Mouse (Mus musculus) adrenal gland, postnatal 4 days (tissue): ENCODE results near the gene Cux2. TPM values are rescaled to one million over a fixed set of nuclear protein-coding genes. Genes with fewer than 3 reads are reported as not detected.

ENCODE experiments used
- DNase-seq, 2 experiments: peaks; one replicate each; pipeline ENCODE4 v3.0.0; 2021 to 2022; ENCODE audit warnings: low spot score in 2 of 2, mixed read lengths in 2 of 2
- total RNA-seq, 2 experiments: library from RNA; stranded (reverse); gene quantifications; 2 replicates each; pipeline ENCODE4 v1.2.3; 2021

The Cux2 gene
- total RNA-seq, 2 experiments from 2014 or later: 37.5 to 37.8 TPM

DNA sequence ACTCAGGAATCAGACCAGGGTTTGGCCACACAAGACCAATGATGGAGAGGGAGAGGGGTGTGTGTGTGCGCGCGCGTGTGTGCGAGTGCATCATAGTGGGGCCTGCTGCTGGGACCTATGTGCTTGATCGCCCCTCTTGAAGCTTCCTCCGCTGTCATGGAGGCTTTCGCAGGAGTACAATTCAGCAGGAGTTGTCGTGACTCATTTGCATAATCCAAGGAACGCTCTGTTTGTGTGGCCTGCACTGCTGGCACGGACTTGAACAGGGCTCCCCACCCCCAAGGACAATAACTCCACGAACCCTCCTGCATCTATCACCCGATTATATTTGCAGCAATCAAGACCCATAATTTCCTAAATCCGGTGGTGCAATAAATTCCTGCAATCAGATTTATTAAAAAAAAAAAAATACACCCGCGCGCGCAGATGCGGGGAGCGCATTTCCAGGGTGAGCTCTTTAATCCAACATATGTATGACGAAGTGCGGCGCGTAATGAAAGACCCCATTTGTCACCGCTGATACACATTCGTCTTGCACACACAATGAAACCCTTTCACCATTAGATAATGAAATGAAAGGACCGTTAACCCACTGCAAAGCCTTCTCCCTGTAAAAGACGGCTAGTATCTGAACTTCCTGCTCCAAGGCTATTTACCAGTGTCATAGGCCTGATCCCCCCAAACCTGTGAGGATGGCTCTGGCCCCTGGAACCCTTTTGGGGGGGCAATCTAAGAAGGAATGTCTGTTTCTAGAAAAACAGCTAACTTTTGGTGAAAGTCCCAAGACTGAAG, 124.0 kb downstream of the Cux2 start:
- no peak for DNase-seq

DNA sequence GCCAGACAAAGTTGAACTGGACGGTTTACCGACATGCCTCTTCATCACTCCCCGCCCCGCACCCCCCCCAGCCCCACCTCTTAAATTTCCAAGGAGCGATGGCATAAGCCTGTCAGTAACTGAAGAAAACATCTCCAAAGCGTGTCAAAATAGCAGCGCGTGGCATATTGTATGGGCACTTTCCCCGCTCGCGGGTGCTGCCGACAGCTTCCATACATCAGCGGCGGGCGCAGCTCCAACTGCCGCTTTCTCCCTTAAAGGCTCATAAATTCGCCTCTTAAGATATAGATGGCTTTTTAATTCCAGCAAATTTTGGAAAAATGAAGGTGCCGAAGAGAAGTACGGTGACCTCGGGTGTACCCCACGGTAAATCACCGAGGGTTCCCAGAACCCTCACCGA, 124.6 kb downstream of the Cux2 start:
- no peak for DNase-seq

DNA sequence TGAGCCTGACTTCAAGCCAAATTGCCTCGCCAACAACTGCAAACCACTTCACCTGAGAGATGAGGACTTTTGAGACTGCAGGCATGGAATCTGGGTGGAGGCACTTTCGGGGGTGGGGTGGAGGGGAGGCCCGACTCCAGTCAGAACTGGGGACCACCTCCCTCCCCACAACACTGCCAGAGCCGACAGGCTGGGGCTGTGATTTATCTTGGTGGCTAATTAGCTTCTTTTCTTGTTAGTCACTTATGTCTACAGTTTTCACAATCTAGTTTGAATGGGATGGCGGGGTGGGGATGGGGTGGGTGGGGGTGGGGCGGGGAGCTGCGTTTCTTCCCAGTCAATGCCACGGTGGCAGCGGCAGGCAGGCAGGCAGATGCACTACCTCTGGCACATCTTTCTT, 125.5 kb downstream of the Cux2 start:
- no peak for DNase-seq

DNA sequence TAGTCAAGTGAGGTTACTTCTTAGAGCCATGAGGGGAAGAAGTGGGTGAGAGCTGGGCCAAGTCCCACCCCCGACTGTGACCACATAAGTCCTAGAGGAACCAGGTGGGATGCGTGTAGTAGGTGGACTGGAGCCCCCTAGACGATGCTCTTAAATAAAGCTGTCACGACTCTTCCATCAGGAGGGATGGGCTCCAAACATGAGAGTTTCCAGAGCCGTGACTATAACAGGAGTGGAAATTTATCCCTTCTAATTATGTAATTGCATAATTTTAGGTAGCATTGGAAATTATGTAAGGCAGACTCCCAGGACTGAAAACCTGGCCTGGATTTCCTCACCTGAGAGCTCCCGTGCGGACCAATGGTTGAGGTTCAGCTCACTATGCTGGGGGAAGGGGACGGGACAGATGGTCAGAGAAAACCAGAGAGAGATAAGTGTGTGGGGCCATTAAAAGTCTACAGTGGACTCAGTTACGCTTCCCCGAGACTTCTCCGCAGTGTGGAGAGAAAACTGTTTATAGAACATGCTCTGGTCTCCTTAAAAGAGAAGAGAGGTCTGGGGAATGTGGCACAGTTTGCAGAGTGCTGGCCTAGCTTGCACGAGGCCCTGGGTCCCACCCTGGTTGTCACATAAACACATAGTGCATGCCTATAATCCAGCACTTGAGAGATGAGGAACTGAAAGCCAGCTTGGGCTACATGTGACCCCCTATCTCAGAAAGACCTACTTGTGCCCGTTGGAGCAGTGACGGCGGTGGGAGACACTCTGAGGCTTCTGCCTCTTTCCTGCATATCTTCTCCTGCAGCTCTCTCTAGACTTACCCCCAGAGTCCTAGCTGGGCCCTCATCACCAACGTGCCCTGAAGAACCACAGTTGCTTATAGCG, 126.7 kb downstream of the Cux2 start:
- DNase-seq: no peak

DNA sequence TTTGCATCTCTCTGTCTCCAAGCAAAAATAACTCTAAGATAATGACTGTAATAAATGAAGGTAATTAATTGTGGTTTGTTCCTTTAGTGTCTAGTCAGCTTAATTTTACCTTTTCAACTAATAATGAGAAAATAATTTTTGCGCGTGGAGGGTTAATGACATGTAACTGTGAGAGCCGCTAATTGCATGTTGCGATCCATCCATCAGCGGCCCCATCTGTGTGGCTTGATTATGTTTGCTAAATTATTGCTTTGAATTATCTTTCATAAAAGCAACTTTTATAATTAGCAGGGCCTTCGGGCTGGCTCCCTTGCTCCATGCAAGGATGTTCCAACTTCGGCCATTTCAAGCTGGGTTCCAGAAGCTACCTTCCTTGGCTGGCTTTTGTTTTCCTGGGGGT, 130.7 kb downstream of the Cux2 start:
- no peak for DNase-seq

DNA sequence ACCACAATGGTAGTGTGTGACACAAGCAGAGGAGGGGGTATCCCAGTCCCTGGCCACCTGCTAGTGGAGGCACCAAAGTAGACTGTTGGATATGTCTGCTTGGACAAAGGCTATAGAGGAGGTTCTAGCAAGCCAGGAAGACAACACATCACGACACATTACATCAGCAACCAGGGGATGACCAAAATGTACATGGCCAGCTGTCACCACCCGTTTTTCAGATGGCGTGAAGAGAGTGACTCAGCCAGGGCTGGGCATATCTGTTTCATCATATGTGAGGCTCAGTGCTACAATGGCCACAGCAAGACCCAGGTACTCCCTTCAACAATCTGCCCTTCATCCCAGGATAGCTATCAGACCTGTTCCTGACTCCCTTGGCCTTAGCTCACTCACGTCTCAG, 133.1 kb downstream of the Cux2 start:
- no peak for DNase-seq

DNA sequence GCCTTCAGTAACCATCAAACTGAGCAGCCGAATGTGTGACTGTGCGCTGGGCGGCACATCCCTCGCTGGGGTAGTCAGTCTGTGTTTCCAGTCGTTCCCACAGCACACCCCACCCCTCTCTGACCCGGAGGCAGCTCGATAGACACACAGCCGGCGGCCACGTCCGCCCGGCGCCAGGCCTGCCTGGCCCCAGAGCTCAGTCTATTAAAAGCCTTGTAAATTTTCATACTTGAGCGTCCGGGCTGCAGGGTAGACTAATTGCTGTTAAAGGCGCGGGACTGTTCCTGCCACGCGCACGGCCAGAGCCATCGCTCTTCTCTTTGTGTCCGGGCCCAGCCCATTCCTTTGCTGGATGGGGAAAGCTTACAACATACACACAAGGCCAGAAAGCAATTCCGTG, 135.9 kb downstream of the Cux2 start:
- no peak for DNase-seq

DNA sequence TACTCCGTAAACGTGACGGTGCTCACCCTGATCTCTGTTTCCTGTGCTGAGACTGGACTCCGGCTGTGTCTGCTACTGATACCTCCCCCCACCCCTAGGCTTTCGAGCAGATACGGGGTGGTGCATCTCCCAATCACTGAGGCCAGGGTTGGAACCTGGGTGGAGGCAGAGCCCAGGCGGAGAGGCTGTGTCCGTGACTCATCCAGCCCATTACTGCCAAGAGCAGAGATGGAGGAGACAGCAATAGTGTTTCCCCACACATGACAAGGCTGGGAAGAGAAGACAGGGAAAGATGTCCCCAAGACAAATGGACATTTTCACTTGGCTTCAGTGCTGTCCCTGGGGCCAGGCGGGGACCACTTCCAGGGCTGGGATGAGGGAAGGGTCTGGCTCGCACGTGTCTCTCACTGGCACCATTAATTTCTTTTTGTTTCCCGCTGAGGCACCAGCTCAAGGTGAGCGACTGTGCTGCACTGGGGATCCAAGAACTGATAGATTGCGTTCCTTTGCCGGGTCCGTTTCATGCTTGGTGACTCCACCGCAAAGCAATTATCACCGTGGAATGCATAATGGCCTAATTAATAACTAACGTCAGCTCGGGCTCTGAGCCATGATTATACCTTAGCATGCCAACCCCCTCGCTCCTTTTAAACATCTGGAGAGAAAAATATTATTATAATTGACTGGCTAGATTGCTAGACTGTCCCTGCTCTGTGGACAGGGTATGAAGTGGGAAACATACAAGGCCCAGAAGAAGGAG, 140.5 kb downstream of the Cux2 start:
- no peak for DNase-seq

DNA sequence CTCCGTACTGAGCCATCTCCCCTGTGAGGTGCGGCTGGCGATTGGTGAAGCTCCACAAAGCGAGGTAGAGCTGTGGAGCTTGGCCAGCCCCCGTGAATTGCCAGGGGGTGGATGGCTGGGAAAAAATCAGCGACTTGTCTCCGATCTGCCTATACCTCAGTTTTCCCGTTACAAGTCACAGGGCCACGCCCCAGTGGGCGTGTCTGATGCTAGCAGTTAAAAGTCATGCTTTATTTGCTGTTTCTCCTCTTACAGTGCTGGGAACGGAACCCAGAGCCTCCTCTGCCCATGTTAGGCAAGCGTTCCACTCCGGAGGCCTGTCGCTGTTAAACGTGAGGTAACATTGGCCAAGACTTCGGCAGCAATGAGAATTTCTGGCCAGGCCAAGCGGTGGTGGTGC, 144.2 kb downstream of the Cux2 start:
- no peak for DNase-seq

DNA sequence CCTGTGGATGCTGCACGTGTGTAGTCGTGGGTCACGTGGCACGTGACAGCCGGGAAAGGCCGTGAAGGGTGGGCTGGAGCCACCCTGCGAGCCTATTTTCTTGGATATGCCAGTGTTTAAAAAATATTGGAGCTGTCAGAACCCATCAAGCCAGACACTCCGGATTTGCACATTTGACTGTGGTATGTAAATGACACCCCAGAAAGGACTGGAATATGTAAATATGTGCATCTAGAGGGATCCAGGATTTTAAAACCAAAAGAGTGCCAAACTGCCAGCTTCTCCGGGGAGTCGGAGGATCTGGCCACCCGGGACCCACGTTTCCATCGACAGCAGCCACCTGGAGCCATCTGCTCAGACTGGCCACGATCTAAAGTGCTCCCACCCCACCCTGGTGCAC, 145.1 kb downstream of the Cux2 start:
- DNase-seq: no peak

DNA sequence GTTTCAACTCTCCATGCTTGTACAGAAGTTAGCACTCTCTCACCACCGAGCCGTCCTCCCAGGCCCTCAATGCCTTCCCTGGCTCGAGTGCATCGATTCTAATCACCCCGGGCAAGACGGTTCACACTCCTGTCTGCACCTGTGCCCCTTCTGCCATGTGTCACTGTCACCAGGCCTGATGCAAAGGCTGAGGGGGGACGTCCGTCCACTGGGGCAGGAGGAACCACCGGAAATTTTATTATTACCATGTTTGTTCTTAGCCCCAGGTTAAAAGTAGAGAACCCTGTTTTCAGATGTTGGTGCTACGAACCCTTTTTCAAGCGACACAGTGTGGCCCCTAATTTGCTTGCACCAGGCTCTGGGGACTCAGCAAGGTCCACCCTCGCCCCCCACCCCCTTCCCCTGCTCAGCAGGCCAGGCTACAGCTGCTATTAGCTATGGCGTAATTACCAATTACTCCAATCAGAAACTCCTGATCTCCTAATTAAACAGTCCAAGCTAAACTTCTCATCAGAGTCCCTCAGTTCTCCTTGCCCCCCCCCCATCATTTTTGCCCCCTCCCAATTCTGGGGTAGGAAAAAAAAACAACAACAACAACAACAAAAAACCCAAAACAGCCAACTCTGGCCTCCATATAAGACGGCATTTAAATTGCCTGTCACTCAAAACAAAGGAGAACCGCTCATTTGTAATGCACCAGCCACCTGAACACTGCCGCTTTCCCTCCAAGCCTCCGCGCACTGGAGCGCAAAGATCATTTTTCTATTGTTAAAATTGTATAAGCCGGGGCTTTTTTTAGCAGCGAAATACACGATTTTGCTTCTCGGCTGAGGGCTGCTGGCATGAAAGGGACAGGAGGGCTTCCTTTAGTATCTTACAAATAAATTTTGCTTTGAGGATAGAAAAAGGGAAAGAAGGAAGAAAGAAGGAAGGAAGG, 146.8 kb downstream of the Cux2 start:
- DNase-seq: no peak

DNA sequence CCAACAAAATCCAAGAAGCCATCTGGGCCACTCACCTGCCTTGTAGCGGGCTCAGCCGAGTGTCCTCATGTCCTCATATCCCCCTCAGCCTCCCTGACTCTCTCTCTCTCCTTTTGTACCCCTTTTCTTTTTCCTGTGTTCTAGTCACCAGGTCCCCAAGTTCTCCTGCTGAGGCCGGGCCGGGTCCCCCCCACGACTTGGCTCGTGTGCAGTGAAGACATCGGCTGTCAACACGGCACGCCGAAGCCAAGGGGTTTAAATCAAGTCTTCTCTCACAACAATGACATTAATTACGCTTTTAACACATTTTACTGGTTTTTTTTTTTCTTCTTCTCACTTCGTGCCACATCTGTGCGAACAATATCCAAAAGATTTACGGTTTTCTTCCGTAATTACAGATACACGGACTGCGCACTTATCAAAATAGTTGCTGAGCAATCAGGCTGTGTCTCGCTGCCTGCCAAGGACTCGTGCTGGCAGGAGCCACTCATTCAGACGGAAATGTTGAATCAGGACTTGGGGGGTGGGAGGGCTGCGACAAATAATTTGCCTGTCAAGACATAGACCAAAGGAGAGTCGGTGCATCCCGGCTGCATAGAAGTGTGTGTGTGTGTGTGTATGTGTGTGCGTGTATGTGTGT, 154.7 kb downstream of the Cux2 start:
- no peak for DNase-seq

DNA sequence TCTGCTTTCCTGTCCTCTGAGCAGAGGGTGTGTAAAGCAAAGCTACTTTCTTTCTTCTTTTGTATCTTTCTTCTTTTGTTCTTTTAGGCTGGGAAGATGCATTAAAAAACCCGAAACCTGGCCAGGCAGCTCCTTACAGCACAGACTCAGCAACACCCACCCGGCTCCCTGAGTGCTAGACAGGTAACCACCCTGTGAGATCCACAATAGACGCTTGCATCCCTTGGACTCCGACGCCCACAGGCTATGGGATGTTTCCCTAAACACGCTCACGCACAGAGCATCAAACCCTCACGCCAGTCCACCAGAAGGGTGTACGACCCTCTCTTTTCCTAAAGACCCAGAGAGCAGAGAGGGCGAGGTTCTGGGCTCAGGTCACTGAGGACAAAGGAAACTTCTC, 155.3 kb downstream of the Cux2 start:
- DNase-seq: no peak

DNA sequence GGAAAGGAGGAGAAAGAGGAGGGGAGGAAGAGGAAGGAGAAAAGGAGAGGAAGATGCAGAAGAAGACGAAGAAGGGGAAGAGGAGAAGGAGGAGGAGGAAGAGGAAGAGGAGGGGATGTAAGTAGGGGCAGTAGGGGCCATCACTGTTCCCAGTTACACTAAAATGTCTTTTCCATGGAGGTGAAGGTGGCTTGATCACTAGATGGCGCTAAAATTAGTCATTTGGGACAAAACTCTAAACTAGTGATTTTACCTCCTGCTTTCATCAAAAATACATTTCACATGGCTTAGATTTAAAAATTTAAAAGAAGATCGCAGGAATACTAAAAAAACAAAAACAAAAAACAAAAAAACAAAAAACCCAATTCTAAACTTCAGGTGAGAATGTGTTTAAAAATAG, 156.3 kb downstream of the Cux2 start:
- no peak for DNase-seq

DNA sequence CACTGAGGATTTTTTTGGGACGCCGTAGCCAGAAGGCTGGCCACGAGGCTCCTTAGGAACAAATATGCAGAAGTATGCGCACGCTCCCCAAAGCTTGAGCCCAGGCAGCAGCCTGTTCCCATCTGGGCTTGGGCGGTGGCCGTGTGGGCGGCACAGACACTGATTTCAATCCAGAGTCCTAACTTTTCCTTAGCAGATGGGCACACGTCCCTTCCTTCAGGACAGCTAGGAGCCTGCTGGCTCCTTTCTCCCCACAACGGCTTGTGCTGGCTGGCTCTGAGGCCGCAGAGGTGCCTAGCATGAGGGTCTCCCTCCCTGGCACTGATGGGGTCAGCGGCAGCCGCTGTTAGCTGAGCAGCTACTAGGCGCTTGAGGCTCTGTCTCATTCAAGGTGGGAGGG, 157.6 kb downstream of the Cux2 start:
- DNase-seq: no peak

DNA sequence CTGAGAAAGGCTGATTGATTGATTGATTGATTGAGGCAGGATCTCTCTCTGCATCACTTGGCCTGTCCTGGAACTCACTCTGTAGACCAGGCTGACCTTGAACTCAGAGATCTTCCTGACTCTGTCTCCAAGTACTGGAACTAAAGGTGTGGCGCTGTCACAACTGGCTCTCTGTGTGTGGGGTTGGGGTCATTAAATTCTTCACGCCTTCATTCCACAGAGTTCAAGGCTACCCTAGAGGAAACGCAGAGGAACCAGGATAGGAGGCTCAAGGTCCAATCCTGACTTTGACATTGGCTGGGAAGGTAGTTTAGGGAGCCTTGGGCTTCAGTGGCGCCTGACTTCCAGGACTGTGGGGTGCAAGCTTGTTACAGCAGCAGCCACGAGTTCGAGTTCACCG, 159.0 kb downstream of the Cux2 start:
- DNase-seq: no peak

DNA sequence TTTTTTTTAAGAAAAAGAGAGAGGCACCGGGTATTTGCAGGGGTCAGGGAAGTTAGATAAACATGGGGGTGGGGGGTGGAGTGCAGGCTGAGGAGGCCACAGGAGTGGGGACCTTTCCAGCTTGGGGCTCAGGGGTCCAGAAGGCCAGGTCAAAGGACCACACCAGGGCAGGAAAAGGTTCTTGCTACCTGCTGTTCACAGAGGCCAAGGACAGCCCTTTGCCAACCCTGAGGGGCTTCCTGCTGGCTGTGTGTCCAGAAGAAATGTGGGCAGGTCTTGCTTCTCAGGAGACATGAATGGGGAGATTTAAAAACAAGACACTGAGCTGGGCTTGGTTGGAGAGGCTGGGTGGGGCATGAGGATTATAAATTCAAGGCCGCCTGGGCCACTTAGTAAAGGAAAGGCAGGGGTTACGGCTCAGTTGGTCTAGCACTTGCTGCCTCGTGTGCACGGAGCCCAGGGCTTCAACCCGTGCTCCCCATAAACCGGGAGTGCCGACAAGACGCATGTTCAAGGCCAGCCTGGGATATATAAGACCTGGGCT, 160.0 kb downstream of the Cux2 start:
- DNase-seq: no peak

DNA sequence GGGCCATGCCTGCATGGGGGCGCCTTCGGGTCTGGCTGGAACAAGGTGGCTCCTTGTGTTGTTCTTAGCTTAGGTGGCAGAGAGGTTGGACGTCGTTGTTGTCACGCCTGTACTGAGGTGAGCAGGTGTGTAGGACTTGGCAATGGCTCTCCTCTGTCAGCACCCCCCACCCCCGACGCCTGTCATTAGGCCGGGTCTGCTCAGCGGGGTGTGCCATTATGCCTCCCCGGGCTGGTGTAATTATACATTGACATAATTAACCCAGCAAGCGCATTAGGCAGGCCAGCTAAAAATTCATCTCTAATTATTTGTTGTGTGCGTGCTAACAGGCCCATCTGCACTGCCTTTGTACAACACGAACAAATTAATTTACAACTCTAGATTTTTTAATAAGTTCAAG, 160.5 kb downstream of the Cux2 start:
- DNase-seq: no peak

DNA sequence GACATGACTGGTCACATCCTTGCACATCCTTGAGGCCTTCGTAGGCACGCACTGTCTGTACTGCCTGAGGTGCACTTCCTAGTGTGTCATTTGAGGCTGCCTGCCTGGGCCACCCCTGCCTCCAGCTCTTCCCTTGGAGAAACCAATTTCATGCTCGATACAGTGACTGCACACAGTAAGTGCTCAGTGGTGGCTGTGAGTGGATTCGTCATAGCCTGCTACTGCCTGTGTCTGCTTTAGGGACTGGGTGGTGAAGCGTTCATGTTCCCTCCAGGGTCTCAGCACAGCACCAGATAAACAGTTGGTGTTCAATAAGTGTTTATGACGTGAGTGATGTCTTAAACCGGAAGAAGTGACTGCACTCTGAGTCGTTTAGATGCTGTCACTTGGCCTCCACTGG, 166.5 kb downstream of the Cux2 start:
- DNase-seq: no peak

DNA sequence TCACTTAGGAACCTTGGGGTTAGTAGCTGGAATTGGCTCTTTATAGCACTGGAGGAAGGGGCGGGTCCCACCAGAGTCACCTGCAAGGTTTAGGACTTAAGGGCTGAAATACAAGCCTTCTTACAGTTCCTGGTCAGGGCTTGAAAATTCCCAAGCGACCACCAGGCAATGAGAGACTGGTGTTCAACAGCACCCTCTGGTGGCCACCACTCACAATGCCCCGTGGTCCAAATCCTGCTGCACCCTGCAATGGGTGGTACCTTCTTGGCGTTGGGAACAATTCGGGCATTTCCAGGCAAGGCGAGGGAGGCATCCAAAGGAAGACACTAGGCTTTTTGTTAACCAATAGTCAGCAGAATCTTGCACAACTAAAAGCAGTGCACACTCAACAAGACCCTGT, 170.7 kb downstream of the Cux2 start:
- no peak for DNase-seq
